Mouse (Mus musculus): ENCODE results near the gene Sprtn. TPM values are rescaled to one million over a fixed set of nuclear protein-coding genes. Genes with fewer than 3 reads are reported as not detected.
A peak's percentile ranks its signal among the peaks of the same experiment; 100 is the strongest.

Gene Sprtn
- 26.8 and 27.6 TPM in 2 replicates for polyA plus RNA-seq (2012; rRNA removed)

DNA sequence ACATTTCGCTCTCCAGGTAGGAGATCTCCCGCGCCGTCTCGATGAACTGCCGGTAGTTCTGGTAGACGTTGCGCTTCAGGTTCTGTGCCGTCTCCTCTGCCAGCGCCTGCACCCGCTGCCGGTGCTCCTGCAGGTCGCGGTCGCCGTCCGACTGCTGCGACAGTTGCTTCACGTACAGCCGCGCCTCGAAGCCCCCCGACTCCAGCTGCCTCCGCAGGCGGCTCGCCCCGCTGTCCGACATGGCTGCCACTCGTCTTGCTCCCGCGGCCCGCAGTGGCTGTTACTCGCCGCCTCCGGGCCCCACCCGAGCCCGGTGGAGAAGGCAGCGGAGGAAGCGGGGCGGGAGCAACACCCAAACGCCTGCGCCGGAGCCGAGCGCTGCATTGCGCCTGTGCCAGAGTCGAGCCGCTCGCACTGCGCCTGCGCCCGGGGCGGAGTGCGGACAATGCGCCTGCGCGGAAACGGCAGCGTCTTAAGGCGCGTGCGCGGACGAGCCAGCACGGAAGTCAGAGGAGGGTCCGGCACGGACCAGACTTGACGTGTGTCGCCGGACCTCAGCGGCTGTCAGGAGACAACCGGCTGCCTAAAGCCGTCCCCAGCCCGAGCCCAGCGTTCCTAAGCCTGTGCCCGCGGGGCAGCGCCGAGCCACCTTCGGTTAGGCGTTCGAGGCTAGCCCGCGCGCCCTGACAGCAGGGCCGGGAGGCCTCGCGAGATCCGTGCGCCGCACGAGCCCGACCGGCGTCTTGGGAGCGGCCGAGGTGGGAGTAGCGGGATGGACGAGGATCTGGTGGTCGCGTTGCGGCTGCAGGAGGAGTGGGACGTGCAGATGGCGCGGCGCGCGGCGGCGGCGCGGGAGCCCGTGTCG, at the start of gene Sprtn, which contains the start of gene Exoc8:
TSS of gene Sprtn (plus strand) at position 501 of the 865 bp plus-strand sequence.
TSS of gene Exoc8 (minus strand) at position 320 of the 865 bp plus-strand sequence.
- peak; percentile 98 for DNase-seq
- H3K4me3 ChIP-seq (ENCODE audit: control insufficient read depth, insufficient read depth, low read length): peak within 1 kb of the TSS; percentile 84
- H3K36me3 ChIP-seq (ENCODE audit: control insufficient read depth, insufficient read depth, low read length): peaks cover 28% of the 10 kb centered on the region
- H3K4me1 ChIP-seq (replicated peaks; ENCODE audit: control insufficient read depth, insufficient read depth, low read length): peaks cover 20% of the 10 kb centered on the region
- TF ChIP-seq POLR2A (IDR thresholded peaks at IDR 0.05; ENCODE audit: control insufficient read depth, extremely low read depth, insufficient read depth, low read length, poor library complexity) (peak; percentile 84), CTCF (IDR thresholded peaks at IDR 0.05; ENCODE audit: borderline replicate concordance, control insufficient read depth, extremely low read depth, insufficient read depth, low read length, poor library complexity) (no peak; the same call in 1 of the 2 replicates)
- peak within 1 kb of the TSS; percentile 27 for H3K27ac ChIP-seq (ENCODE audit: control insufficient read depth, insufficient read depth, low read length)
- under 1% methylated on average over 114 of the region's 114 CpGs for WGBS
- H3K27me3 ChIP-seq (ENCODE audit: control insufficient read depth, insufficient read depth, low read length): no peaks in the 10 kb centered on the region

DNA sequence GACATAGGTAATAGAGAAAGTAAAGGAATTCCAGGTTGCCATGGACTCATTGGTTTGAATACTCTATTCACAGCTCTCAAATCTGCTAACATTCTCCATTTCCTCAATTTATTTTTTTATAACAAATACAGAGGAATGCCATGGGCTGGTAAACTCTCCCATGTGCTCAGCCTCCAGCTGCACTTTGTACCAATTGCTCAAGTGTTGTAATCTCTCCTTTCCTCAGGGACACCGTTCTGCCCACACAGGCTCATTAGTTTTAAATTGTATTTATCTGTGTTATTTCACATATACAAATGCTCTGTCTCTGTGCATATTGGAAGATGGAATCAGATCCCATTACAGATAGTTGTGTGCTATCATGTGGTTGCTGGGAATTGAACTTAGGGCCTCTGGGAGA, 44.2 kb upstream of the Sprtn start:
- 100% methylated on average over 1 of the region's 1 CpGs for WGBS
- H3K4me1 ChIP-seq (replicated peaks; ENCODE audit: control insufficient read depth, insufficient read depth, low read length): no peaks in the 10 kb centered on the region
- no peak for DNase-seq
- H3K36me3 ChIP-seq (ENCODE audit: control insufficient read depth, insufficient read depth, low read length): peaks cover 7% of the 10 kb centered on the region; the same call in 1 of the 2 replicates
- no peak overlapping the region for H3K27ac ChIP-seq (ENCODE audit: control insufficient read depth, insufficient read depth, low read length)
- no peaks in the 10 kb centered on the region for H3K27me3 ChIP-seq (ENCODE audit: control insufficient read depth, insufficient read depth, low read length)
- TF ChIP-seq CTCF (IDR thresholded peaks at IDR 0.05; ENCODE audit: borderline replicate concordance, control insufficient read depth, extremely low read depth, insufficient read depth, low read length, poor library complexity) (no peak), POLR2A (IDR thresholded peaks at IDR 0.05; ENCODE audit: control insufficient read depth, extremely low read depth, insufficient read depth, low read length, poor library complexity) (no peak)
- H3K4me3 ChIP-seq (ENCODE audit: control insufficient read depth, insufficient read depth, low read length): no peak overlapping the region

DNA sequence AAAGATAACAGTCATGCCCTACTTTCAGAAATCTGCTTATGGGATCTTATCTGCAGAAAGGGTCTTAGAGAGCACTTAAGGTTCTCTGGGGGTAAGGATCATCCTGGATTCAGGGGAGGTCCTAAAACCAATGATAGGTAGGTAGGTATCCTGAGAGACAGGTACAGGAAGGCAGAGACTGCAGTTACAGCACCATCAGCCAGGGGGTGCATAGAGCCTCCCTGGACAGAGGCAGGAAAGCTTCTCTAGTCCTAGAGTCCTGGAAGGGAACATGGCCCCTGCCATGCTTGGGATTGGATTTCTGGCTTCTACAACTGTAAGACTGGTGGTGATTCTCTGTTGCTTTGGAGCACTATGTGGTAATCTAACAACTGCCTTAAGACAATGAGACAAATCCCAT, 38.2 kb upstream of the Sprtn start:
- H3K4me3 ChIP-seq (ENCODE audit: control insufficient read depth, insufficient read depth, low read length): no peak overlapping the region
- no peaks in the 10 kb centered on the region for H3K36me3 ChIP-seq (ENCODE audit: control insufficient read depth, insufficient read depth, low read length)
- no peak overlapping the region for H3K27ac ChIP-seq (ENCODE audit: control insufficient read depth, insufficient read depth, low read length)
- peak; percentile 60 for DNase-seq
- peaks cover 3% of the 10 kb centered on the region for H3K4me1 ChIP-seq (replicated peaks; ENCODE audit: control insufficient read depth, insufficient read depth, low read length)
- no peaks in the 10 kb centered on the region for H3K27me3 ChIP-seq (ENCODE audit: control insufficient read depth, insufficient read depth, low read length)
- TF ChIP-seq POLR2A (IDR thresholded peaks at IDR 0.05; ENCODE audit: control insufficient read depth, extremely low read depth, insufficient read depth, low read length, poor library complexity) (no peak), CTCF (IDR thresholded peaks at IDR 0.05; ENCODE audit: borderline replicate concordance, control insufficient read depth, extremely low read depth, insufficient read depth, low read length, poor library complexity) (no peak)

GRCm38 (mm10) chr8:124860188-124860587, 37.5 kb upstream of the Sprtn start:
- WGBS: 97% methylated on average over 3 of the region's 3 CpGs
- DNase-seq: no peak
- TF ChIP-seq CTCF (IDR thresholded peaks at IDR 0.05; ENCODE audit: borderline replicate concordance, control insufficient read depth, extremely low read depth, insufficient read depth, low read length, poor library complexity) (no peak), POLR2A (IDR thresholded peaks at IDR 0.05; ENCODE audit: control insufficient read depth, extremely low read depth, insufficient read depth, low read length, poor library complexity) (no peak)
- no peaks in the 10 kb centered on the region for H3K36me3 ChIP-seq (ENCODE audit: control insufficient read depth, insufficient read depth, low read length)
- H3K4me3 ChIP-seq (ENCODE audit: control insufficient read depth, insufficient read depth, low read length): no peak overlapping the region
- H3K27ac ChIP-seq (ENCODE audit: control insufficient read depth, insufficient read depth, low read length): no peak overlapping the region
- peaks cover 5% of the 10 kb centered on the region for H3K4me1 ChIP-seq (replicated peaks; ENCODE audit: control insufficient read depth, insufficient read depth, low read length)
- no peaks in the 10 kb centered on the region for H3K27me3 ChIP-seq (ENCODE audit: control insufficient read depth, insufficient read depth, low read length)

- H3K27ac ChIP-seq (ENCODE audit: control insufficient read depth, insufficient read depth, low read length): peak within 1 kb of the TSS; percentile 14; the same call in 1 of the 2 replicates
- WGBS: under 1% methylated on average over 55 of the region's 55 CpGs
- peaks cover 8% of the 10 kb centered on the region for H3K4me1 ChIP-seq (replicated peaks; ENCODE audit: control insufficient read depth, insufficient read depth, low read length)
- peak; percentile 95 for DNase-seq
- no peaks in the 10 kb centered on the region for H3K27me3 ChIP-seq (ENCODE audit: control insufficient read depth, insufficient read depth, low read length)
- peak; percentile 87 for TF ChIP-seq POLR2A (IDR thresholded peaks at IDR 0.05; ENCODE audit: control insufficient read depth, extremely low read depth, insufficient read depth, low read length, poor library complexity)
- no peak for TF ChIP-seq CTCF (IDR thresholded peaks at IDR 0.05; ENCODE audit: borderline replicate concordance, control insufficient read depth, extremely low read depth, insufficient read depth, low read length, poor library complexity)
- no peaks in the 10 kb centered on the region for H3K36me3 ChIP-seq (ENCODE audit: control insufficient read depth, insufficient read depth, low read length)
- peak within 1 kb of the TSS; percentile 96 for H3K4me3 ChIP-seq (ENCODE audit: control insufficient read depth, insufficient read depth, low read length)
Observed at GRCm38 (mm10) chr8:124862321-124863162, 35.1 kb upstream of the Sprtn start, which contains the start of the genes Gnpat and 2810004N23Rik. Gene Gnpat, plus strand, starts transcription at chr8:124863033. Gene 2810004N23Rik, minus strand, starts transcription at chr8:124863120.

DNA sequence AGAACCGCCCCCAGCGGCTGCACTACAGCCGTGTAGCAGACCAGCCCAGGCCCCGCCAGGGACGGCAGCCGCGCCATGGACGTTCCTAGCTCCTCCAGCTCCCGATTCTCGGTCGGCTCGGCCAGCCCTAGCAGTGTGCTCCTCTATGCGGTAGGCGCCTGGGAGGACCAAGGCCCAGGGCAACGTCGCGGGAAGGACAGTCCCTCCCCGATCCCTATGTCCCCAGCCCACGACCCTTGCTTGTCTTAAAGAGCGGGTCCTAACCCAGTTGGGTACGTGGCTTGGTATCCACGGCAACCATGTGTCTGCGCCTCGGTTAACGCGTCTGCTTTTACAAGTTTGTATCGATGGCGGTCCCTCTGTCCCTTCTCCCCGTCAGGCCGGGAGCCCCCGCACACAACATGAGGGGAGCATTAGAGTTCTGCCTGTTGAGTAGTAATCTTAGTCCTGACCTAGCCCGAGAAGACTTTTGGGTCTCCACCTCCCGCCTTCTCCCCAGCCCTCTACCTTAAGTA, 34.5 kb upstream of the Sprtn start:
- no peak for TF ChIP-seq CTCF (IDR thresholded peaks at IDR 0.05; ENCODE audit: borderline replicate concordance, control insufficient read depth, extremely low read depth, insufficient read depth, low read length, poor library complexity)
- no peak for TF ChIP-seq POLR2A (IDR thresholded peaks at IDR 0.05; ENCODE audit: control insufficient read depth, extremely low read depth, insufficient read depth, low read length, poor library complexity)
- H3K27me3 ChIP-seq (ENCODE audit: control insufficient read depth, insufficient read depth, low read length): no peaks in the 10 kb centered on the region
- no peak for DNase-seq
- peak overlapping the region; percentile 96 for H3K4me3 ChIP-seq (ENCODE audit: control insufficient read depth, insufficient read depth, low read length)
- under 1% methylated on average over 33 of the region's 33 CpGs for WGBS
- no peaks in the 10 kb centered on the region for H3K36me3 ChIP-seq (ENCODE audit: control insufficient read depth, insufficient read depth, low read length)
- H3K27ac ChIP-seq (ENCODE audit: control insufficient read depth, insufficient read depth, low read length): peak overlapping the region; percentile 14; the same call in 1 of the 2 replicates
- peaks cover 8% of the 10 kb centered on the region for H3K4me1 ChIP-seq (replicated peaks; ENCODE audit: control insufficient read depth, insufficient read depth, low read length)

Data from thymus, adult 2 months (tissue).